Mouse (Mus musculus): ENCODE results near the gene Krtap2-4. TPM values are rescaled to one million over a fixed set of nuclear protein-coding genes. Genes with fewer than 3 reads are reported as not detected.
"Not testable (repeated sequence)": the region's sequence is repeated elsewhere in the genome, so short reads cannot be mapped to it uniquely, and the experiment has no call there.

Gene Krtap2-4
- polyA plus RNA-seq, 1 experiment, result not detected

GRCm38 (mm10) chr11:99637086-99637485, 22.4 kb upstream of the Krtap2-4 start:
- 57% methylated on average over 1 of the region's 1 CpGs for WGBS
- DNase-seq, result no peak
- Histone ChIP-seq H3K4me1 (ENCODE audit: control insufficient read depth, insufficient read depth, low read length) (no peaks in the 10 kb centered on the region), H3K4me3 (replicated peaks; ENCODE audit: extremely low read depth, low read depth, low read length) (no peak overlapping the region)
- no peak for TF ChIP-seq CTCF (IDR thresholded peaks at IDR 0.05; ENCODE audit: insufficient read depth, low read length)
- no peak for TF ChIP-seq POLR2A (IDR thresholded peaks at IDR 0.05; ENCODE audit: borderline replicate concordance, extremely low read depth, low read depth, low read length)

DNA sequence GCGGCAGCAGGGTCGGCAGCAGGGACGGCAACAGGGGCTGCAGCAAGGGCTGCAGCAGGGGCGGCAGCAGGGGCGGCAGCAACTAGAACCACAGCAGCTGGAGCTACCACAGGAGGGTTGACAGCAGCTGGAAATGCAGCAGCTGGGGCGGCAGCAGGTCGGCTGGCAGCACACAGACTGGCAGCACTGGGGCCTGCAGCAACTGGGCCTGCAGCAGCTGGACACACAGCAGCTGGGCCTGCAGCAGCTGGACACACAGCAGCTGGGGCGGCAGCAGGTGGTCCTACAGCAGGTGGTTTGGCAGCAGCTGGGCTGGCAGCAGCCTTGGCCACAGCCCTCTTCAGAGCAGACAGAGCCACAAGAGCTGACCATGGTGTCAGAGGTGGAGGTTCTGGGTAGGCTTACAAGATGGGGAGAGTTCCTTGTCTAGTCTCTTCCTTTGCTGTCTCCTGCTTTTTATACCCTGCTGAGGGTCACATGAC, 20.0 kb upstream of the Krtap2-4 start, which contains the start of gene Krtap4-2:
TSS of gene Krtap4-2 (minus strand) at position 432 of the 482 bp plus-strand sequence.
- no peaks in the 10 kb centered on the region for H3K4me1 ChIP-seq (ENCODE audit: control insufficient read depth, insufficient read depth, low read length)
- no peak for DNase-seq
- 38% methylated on average over 8 of the region's 8 CpGs for WGBS
- no peak for TF ChIP-seq CTCF (IDR thresholded peaks at IDR 0.05; ENCODE audit: insufficient read depth, low read length)
- TF ChIP-seq POLR2A (IDR thresholded peaks at IDR 0.05; ENCODE audit: borderline replicate concordance, extremely low read depth, low read depth, low read length), result no peak
- H3K4me3 ChIP-seq (replicated peaks; ENCODE audit: extremely low read depth, low read depth, low read length), result no peak within 1 kb of the TSS

- no peaks in the 10 kb centered on the region for H3K4me1 ChIP-seq (ENCODE audit: control insufficient read depth, insufficient read depth, low read length)
Observed at GRCm38 (mm10) chr11:99633293-99633692, 18.6 kb upstream of the Krtap2-4 start.

DNA sequence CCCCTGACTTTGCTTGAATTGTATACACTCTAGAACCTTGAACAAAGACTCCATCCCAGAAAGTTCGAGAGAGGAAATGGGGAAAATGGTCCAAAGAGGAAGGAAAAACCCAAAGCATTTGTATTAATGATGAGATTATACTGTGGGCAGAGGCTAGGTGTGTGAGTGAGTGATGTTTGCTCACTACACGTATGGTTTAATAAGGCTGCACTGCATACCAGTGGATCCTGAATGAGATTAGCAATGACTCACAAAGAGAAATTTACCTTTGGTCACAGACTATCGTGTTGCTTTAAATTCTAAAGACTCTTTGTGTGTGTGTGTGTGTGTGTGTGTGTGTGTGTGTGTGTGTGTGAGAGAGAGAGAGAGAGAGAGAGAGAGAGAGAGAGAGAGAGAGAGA, 16.2 kb upstream of the Krtap2-4 start:
- DNase-seq, result no peak
- WGBS, result 42% methylated on average over 3 of the region's 3 CpGs
- H3K4me3 ChIP-seq (replicated peaks; ENCODE audit: extremely low read depth, low read depth, low read length), result no peak overlapping the region
- no peaks in the 10 kb centered on the region for H3K4me1 ChIP-seq (ENCODE audit: control insufficient read depth, insufficient read depth, low read length)
- no peak for TF ChIP-seq POLR2A (IDR thresholded peaks at IDR 0.05; ENCODE audit: borderline replicate concordance, extremely low read depth, low read depth, low read length)
- TF ChIP-seq CTCF (IDR thresholded peaks at IDR 0.05; ENCODE audit: insufficient read depth, low read length), result no peak

More at GRCm38 (mm10) chr11:99633293-99633692, 18.6 kb upstream of the Krtap2-4 start:
- 63% methylated on average over 2 of the region's 2 CpGs for WGBS
- H3K4me3 ChIP-seq (replicated peaks; ENCODE audit: extremely low read depth, low read depth, low read length), result no peak overlapping the region
- TF ChIP-seq CTCF (IDR thresholded peaks at IDR 0.05; ENCODE audit: insufficient read depth, low read length) (no peak), POLR2A (IDR thresholded peaks at IDR 0.05; ENCODE audit: borderline replicate concordance, extremely low read depth, low read depth, low read length) (no peak)
- no peak for DNase-seq

DNA sequence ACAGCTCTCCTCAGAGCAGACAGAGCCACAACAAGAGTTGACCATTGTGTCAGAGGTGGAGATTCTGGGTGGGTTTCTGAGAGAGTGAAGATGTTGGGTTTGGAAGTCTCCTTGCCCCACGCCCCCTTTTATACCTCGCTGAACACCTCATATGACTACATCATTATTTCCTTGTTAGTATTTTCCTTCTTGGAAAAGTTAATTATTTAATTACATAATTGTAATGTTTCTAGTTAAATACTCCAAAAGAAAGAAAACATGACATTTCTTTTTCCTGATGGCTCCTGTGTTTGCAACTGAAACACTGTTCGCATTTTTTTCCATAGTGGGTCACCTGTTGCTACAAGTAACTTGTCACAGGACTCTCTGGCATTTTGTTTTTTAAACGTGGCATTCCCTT, 13.5 kb upstream of the Krtap2-4 start, which contains the start of gene Krtap4-1:
TSS of gene Krtap4-1 (minus strand) at position 101 of the 400 bp plus-strand sequence.
- 82% methylated on average over 4 of the region's 4 CpGs for WGBS
- no peak within 1 kb of the TSS for H3K4me3 ChIP-seq (replicated peaks; ENCODE audit: extremely low read depth, low read depth, low read length)
- DNase-seq, result no peak
- TF ChIP-seq CTCF (IDR thresholded peaks at IDR 0.05; ENCODE audit: insufficient read depth, low read length) (no peak), POLR2A (IDR thresholded peaks at IDR 0.05; ENCODE audit: borderline replicate concordance, extremely low read depth, low read depth, low read length) (no peak)
- H3K4me1 ChIP-seq (ENCODE audit: control insufficient read depth, insufficient read depth, low read length), result no peaks in the 10 kb centered on the region

GRCm38 (mm10) chr11:99620335-99620734, 5.7 kb upstream of the Krtap2-4 start, which contains the start of gene Gm11562:
Gene Gm11562 (minus strand): TSS chr11:99620435.
- no peak for DNase-seq
- H3K4me3 ChIP-seq (replicated peaks; ENCODE audit: extremely low read depth, low read depth, low read length), result no peak within 1 kb of the TSS
- 74% methylated on average over 2 of the region's 2 CpGs for WGBS
- H3K4me1 ChIP-seq (ENCODE audit: control insufficient read depth, insufficient read depth, low read length), result no peaks in the 10 kb centered on the region
- no peak for TF ChIP-seq POLR2A (IDR thresholded peaks at IDR 0.05; ENCODE audit: borderline replicate concordance, extremely low read depth, low read depth, low read length)

GRCm38 (mm10) chr11:99610089-99610488, 4.6 kb downstream of the Krtap2-4 start, which contains the start of gene Gm11937:
Gene Gm11937 (minus strand): TSS chr11:99610189.
- not testable (repeated sequence) for H3K4me3 ChIP-seq (replicated peaks; ENCODE audit: extremely low read depth, low read depth, low read length); H3K4me1 ChIP-seq (ENCODE audit: control insufficient read depth, insufficient read depth, low read length)
- WGBS, result 41% methylated on average over 2 of the region's 2 CpGs

DNA sequence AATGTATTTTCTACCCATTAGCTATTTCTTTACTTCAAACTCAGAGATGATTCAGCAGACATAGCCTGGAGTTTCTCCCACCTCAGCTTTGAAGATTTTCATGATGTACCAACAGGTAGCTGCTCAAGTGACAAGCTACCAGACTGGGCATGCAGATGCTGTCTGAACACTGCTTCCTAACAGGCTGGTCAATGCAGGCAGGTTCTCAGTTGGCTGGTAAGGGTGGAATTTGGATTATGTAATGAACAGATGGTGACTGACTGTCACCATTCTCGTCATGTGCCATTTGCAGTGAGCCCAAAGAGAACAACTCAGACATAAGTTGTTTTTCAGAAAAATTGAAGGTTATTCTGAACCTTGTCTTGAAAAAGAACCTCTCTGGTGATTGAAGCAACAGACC, 5.5 kb downstream of the Krtap2-4 start:
- no peak overlapping the region for H3K4me3 ChIP-seq (replicated peaks; ENCODE audit: extremely low read depth, low read depth, low read length)
- DNase-seq, result no peak
- H3K4me1 ChIP-seq (ENCODE audit: control insufficient read depth, insufficient read depth, low read length), result no peaks in the 10 kb centered on the region
- TF ChIP-seq CTCF (IDR thresholded peaks at IDR 0.05; ENCODE audit: insufficient read depth, low read length) (no peak), POLR2A (IDR thresholded peaks at IDR 0.05; ENCODE audit: borderline replicate concordance, extremely low read depth, low read depth, low read length) (no peak)
- WGBS, result 77% methylated on average over 1 of the region's 1 CpGs

More at GRCm38 (mm10) chr11:99610089-99610488, 4.6 kb downstream of the Krtap2-4 start, which contains the start of gene Gm11937:
- not testable (repeated sequence) for DNase-seq

GRCm38 (mm10) chr11:99603208-99603607, 11.4 kb downstream of the Krtap2-4 start, which contains the start of gene Gm11938:
Gene Gm11938 (minus strand): TSS chr11:99603308.
- not testable (repeated sequence) for DNase-seq; H3K4me3 ChIP-seq (replicated peaks; ENCODE audit: extremely low read depth, low read depth, low read length); H3K4me1 ChIP-seq (ENCODE audit: control insufficient read depth, insufficient read depth, low read length)
- 48% methylated on average over 1 of the region's 1 CpGs for WGBS

- H3K4me1 ChIP-seq (ENCODE audit: control insufficient read depth, insufficient read depth, low read length); DNase-seq; H3K4me3 ChIP-seq (replicated peaks; ENCODE audit: extremely low read depth, low read depth, low read length): not testable (repeated sequence)
- 71% methylated on average over 6 of the region's 6 CpGs for WGBS
Observed at GRCm38 (mm10) chr11:99597742-99598141, 16.9 kb downstream of the Krtap2-4 start, which contains the start of gene Krtap9-3. Gene Krtap9-3 (minus strand): TSS chr11:99598105.
